Mouse (Mus musculus): ENCODE measurements at regions not wholly inside any gene's neighbourhood (a gene's known extent, or its start where the extent isn't known, plus 50 kb on each side); places are given as distances from the start of the nearest gene placed in this dataset.

DNA sequence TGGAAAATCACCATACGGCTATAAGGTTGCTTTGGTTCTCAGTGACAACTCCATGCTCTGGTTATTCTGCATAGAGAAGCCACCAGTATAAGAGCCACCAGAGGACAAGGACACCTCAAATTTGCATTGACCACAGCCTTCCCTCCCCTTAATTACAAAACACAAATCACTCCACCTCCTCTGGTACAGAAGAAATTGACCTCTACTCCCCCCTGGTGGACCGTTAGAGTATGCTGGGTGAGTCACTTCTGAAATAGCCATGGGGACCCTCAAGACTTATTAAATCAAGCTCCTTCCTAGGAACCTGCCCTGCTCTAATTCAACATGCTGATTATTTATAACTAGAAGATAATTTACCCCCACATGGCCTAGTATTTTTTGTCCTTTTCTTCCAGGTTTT, 139.6 kb upstream of the Smarca2 start:
- Histone ChIP-seq H3K27me3 (ENCODE audit: control insufficient read depth, insufficient read depth, low read length) (no peaks in the 10 kb centered on the region), H3K4me3 (ENCODE audit: low read depth, low read length) (no peak overlapping the region), H3K9me3 (ENCODE audit: control insufficient read depth, low read length) (no peaks in the 10 kb centered on the region), H3K9ac (replicated peaks; ENCODE audit: low read depth, low read length) (no peak overlapping the region), H3K36me3 (ENCODE audit: control insufficient read depth, insufficient read depth, low read length) (no peaks in the 10 kb centered on the region), H3K27ac (ENCODE audit: low read depth, low read length) (no peak overlapping the region), H3K4me2 (ENCODE audit: low read depth, low read length) (no peak overlapping the region), H3K4me1 (ENCODE audit: control insufficient read depth, insufficient read depth, low read length) (0 out of 2 replicates have a peak, but pooled peaks cover 5% of the 10 kb centered on the region)
- WGBS = 44% methylated on average over 2 of the region's 2 CpGs
- peak; percentile 42; the same call in 1 of the 2 replicates for ATAC-seq (ENCODE audit: low read depth)

DNA sequence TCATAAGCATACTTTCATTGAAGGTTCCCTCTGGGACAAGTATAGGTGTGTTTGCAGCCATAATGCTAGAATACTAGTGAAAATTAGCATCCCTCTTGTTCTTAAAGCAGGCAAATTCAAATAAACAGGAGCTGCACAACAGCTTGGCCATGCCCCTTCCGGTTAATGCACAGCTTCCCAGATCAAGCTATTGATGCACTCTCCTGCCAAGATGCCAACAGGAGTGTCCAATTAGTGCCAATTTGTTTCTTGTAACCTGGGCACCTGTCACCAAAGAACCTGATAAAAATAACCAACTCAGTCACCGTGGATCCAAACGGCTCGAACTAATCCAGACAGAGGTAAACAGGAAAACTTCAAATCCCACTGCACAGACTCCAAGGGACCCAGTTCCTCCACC, 138.6 kb upstream of the Smarca2 start:
- no peak for ATAC-seq (ENCODE audit: low read depth)
- WGBS = 90% methylated on average over 4 of the region's 4 CpGs
- no peak overlapping the region for H3K9ac ChIP-seq (replicated peaks; ENCODE audit: low read depth, low read length)
- H3K4me2 ChIP-seq (ENCODE audit: low read depth, low read length) = no peak overlapping the region
- H3K27ac ChIP-seq (ENCODE audit: low read depth, low read length) = no peak overlapping the region
- H3K4me3 ChIP-seq (ENCODE audit: low read depth, low read length) = no peak overlapping the region
- no peaks in the 10 kb centered on the region for H3K9me3 ChIP-seq (ENCODE audit: control insufficient read depth, low read length)
- H3K36me3 ChIP-seq (ENCODE audit: control insufficient read depth, insufficient read depth, low read length) = no peaks in the 10 kb centered on the region
- 0 out of 2 replicates have a peak, but pooled peaks cover 5% of the 10 kb centered on the region for H3K4me1 ChIP-seq (ENCODE audit: control insufficient read depth, insufficient read depth, low read length)
- no peaks in the 10 kb centered on the region for H3K27me3 ChIP-seq (ENCODE audit: control insufficient read depth, insufficient read depth, low read length)

DNA sequence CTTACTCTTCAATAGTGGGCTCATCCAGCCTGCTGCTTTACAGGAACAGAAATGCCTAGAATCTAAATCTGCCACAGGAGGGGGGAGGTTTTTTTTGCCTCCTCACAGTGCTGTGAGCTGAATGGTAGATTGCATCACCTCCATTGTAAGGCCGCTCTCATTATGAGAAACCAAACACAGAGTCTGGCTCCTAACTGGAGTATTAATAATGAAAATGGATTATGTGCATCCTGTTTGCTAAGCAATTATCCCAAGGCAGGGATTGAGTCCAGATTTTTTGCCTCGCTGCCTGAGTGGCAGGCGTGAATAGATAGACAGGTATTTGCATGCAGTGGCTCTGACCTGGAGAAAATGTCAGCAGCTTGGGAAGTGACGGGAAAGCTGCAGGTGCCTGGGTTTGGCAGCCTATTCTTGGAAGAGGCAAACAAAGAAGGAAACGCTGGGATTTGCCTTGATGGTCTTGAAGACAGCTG, 137.6 kb upstream of the Smarca2 start:
- WGBS = 41% methylated on average over 5 of the region's 5 CpGs
- no peak for ATAC-seq (ENCODE audit: low read depth)
- 0 out of 2 replicates have a peak, but pooled peaks cover 5% of the 10 kb centered on the region for H3K4me1 ChIP-seq (ENCODE audit: control insufficient read depth, insufficient read depth, low read length)
- no peaks in the 10 kb centered on the region for H3K27me3 ChIP-seq (ENCODE audit: control insufficient read depth, insufficient read depth, low read length)
- H3K9me3 ChIP-seq (ENCODE audit: control insufficient read depth, low read length) = no peaks in the 10 kb centered on the region
- no peak overlapping the region for H3K4me2 ChIP-seq (ENCODE audit: low read depth, low read length)
- no peak overlapping the region for H3K9ac ChIP-seq (replicated peaks; ENCODE audit: low read depth, low read length)
- H3K27ac ChIP-seq (ENCODE audit: low read depth, low read length) = peak overlapping the region; percentile 31; the same call in 1 of the 2 replicates
- H3K4me3 ChIP-seq (ENCODE audit: low read depth, low read length) = no peak overlapping the region
- H3K36me3 ChIP-seq (ENCODE audit: control insufficient read depth, insufficient read depth, low read length) = no peaks in the 10 kb centered on the region

DNA sequence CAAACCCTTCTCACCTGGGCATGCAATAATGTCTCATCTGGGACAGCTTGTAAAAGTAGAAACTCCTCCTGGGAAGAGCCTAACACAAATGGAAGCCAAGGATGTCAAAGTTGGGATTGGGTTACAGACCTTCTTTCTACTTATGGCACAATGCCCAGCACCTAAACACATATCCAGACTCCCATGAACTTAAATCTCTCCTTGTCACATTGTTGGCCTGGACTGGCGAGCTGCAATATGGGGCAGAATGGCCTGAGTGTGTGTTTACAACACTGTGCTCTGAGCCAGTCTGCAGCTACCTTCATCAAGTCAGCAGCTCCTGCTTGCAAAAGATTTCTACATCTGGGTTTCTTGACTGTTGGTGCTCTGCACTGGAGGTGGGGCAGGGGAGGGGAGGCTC, 132.2 kb upstream of the Smarca2 start:
- H3K27me3 ChIP-seq (ENCODE audit: control insufficient read depth, insufficient read depth, low read length) = no peaks in the 10 kb centered on the region
- no peak overlapping the region for H3K4me3 ChIP-seq (ENCODE audit: low read depth, low read length)
- ATAC-seq (ENCODE audit: low read depth) = no peak
- H3K9me3 ChIP-seq (ENCODE audit: control insufficient read depth, low read length) = no peaks in the 10 kb centered on the region
- WGBS = 70% methylated on average over 1 of the region's 1 CpGs
- H3K4me2 ChIP-seq (ENCODE audit: low read depth, low read length) = no peak overlapping the region
- no peak overlapping the region for H3K27ac ChIP-seq (ENCODE audit: low read depth, low read length)
- no peaks in the 10 kb centered on the region for H3K36me3 ChIP-seq (ENCODE audit: control insufficient read depth, insufficient read depth, low read length)
- no peaks in the 10 kb centered on the region for H3K4me1 ChIP-seq (ENCODE audit: control insufficient read depth, insufficient read depth, low read length)
- H3K9ac ChIP-seq (replicated peaks; ENCODE audit: low read depth, low read length) = no peak overlapping the region

DNA sequence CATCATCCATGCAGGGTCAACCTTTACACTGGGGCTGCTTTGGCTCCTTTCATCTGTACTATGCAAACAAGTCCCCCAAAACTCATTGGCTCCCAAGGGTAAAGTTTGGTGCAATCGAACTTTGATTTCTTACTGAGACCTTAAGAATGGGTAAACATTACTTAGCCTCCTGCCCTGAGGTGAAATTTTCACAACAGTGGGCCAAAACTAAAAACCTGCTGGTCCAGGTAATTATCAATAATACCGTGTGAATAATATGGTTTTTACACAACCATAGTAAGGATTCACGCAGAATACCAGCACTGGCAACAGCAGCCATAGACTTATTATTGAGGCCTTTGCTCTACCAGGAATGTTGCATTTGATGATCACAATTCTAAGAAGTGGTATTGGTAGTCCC, 131.6 kb upstream of the Smarca2 start:
- Histone ChIP-seq H3K4me2 (ENCODE audit: low read depth, low read length) (no peak overlapping the region), H3K4me3 (ENCODE audit: low read depth, low read length) (no peak overlapping the region), H3K27ac (ENCODE audit: low read depth, low read length) (no peak overlapping the region), H3K4me1 (ENCODE audit: control insufficient read depth, insufficient read depth, low read length) (no peaks in the 10 kb centered on the region; the same call in 1 of the 2 replicates), H3K36me3 (ENCODE audit: control insufficient read depth, insufficient read depth, low read length) (no peaks in the 10 kb centered on the region), H3K9me3 (ENCODE audit: control insufficient read depth, low read length) (no peaks in the 10 kb centered on the region), H3K27me3 (ENCODE audit: control insufficient read depth, insufficient read depth, low read length) (no peaks in the 10 kb centered on the region), H3K9ac (replicated peaks; ENCODE audit: low read depth, low read length) (no peak overlapping the region)
- ATAC-seq (ENCODE audit: low read depth) = no peak
- 89% methylated on average over 3 of the region's 3 CpGs for WGBS

DNA sequence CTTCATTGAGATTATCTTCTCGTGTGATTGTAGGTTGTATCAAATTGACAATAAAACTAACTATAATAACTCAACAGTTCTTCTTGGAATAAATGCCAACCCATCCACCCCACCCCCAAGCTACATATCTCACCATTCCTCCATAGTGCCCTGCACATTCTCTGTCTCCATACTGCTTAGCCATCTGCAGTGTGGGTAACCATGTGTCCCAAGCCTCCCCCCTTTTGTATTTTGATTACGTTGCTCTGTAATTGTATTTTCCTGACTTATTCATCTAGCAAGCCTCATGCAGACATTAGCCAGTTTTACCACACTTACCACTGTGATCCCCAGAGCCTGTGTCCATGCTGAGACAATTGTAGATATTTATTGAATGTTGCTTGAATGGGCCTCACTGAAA, 129.7 kb upstream of the Smarca2 start:
- Histone ChIP-seq H3K36me3 (ENCODE audit: control insufficient read depth, insufficient read depth, low read length) (no peaks in the 10 kb centered on the region), H3K9me3 (ENCODE audit: control insufficient read depth, low read length) (no peaks in the 10 kb centered on the region), H3K4me1 (ENCODE audit: control insufficient read depth, insufficient read depth, low read length) (no peaks in the 10 kb centered on the region; the same call in 1 of the 2 replicates), H3K9ac (replicated peaks; ENCODE audit: low read depth, low read length) (no peak overlapping the region), H3K4me3 (ENCODE audit: low read depth, low read length) (no peak overlapping the region), H3K27ac (ENCODE audit: low read depth, low read length) (no peak overlapping the region), H3K27me3 (ENCODE audit: control insufficient read depth, insufficient read depth, low read length) (no peaks in the 10 kb centered on the region), H3K4me2 (ENCODE audit: low read depth, low read length) (no peak overlapping the region)
- ATAC-seq (ENCODE audit: low read depth) = no peak
- 65% methylated on average over 2 of the region's 2 CpGs for WGBS

DNA sequence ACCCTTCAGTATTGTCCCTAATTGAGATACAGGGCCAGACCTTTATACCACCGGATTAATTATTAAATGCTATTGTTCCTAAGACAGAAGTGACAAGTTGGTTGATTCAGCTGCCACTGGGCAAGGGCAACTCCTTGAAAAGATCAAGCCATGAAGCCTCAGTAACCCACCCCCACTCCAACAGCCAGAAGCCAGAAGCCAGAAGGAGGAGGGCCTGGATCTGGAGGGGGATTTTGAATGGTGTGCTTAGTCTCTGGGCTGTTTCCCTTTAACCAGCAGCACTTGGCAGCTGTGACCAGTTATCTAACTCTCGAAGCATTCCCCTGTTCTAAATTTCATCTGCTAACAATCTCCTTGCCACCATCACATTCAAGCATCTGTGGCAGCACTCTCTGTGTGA, 129.1 kb upstream of the Smarca2 start:
- Histone ChIP-seq H3K27me3 (ENCODE audit: control insufficient read depth, insufficient read depth, low read length) (no peaks in the 10 kb centered on the region), H3K9ac (replicated peaks; ENCODE audit: low read depth, low read length) (no peak overlapping the region), H3K4me3 (ENCODE audit: low read depth, low read length) (no peak overlapping the region), H3K27ac (ENCODE audit: low read depth, low read length) (no peak overlapping the region), H3K4me2 (ENCODE audit: low read depth, low read length) (no peak overlapping the region), H3K4me1 (ENCODE audit: control insufficient read depth, insufficient read depth, low read length) (no peaks in the 10 kb centered on the region; the same call in 1 of the 2 replicates), H3K9me3 (ENCODE audit: control insufficient read depth, low read length) (no peaks in the 10 kb centered on the region), H3K36me3 (ENCODE audit: control insufficient read depth, insufficient read depth, low read length) (no peaks in the 10 kb centered on the region)
- no peak for ATAC-seq (ENCODE audit: low read depth)
- WGBS = 71% methylated on average over 2 of the region's 2 CpGs

DNA sequence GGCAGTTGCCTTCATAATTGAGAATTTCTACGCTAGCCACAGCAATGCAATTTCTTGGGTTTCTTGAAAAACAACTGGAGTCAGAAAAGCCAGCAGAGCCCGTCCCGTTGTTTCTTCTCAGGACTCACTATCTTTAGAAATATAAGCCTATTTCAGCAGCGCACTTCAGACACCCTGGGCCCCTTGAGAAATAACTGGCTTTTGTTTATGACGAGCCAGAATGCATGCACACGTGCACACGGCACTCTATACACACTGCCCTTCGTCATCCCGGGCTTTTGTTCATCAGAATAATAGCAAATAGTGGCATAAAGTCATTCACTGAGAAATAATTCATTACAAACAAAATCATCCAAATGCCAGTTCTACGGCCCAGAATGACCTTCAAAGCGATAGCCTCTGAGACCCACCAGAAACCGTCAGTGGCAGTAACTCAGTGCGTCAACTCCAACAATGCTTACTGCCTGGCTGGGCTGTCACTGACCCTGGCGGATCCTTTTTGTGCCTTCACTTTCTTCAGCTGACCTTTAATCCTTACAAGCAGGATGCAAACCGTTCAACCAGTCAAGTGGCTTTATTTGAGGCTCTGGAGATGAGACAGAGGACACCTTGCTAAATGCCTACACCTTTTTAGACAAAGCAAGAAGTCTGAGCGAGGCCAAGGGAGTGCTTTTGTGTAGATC, 126.7 kb upstream of the Smarca2 start:
- peak; percentile 78 for ATAC-seq (ENCODE audit: low read depth)

DNA sequence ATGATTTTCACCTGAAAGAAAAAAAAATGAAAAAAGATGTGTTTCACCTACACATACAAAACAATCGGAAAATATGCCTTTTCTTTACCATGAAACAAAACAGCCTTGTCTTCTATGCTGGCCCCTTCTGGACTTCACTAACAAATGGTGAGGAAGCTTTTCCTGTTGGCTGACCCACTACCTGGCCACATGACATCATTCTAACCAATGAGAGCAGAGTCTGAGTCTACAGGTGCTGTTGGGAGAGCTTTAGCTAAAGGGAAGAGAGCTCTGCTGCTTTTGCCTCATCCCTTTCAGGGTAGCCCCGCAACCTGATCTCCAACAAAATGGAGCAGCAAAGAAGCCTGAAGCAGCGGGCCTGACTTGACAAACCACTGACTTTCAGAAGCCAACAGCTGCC, 120.5 kb upstream of the Smarca2 start:
- H3K9me3 ChIP-seq (ENCODE audit: control insufficient read depth, low read length) = no peaks in the 10 kb centered on the region
- H3K9ac ChIP-seq (replicated peaks; ENCODE audit: low read depth, low read length) = no peak overlapping the region
- no peak overlapping the region for H3K4me2 ChIP-seq (ENCODE audit: low read depth, low read length)
- H3K4me3 ChIP-seq (ENCODE audit: low read depth, low read length) = no peak overlapping the region
- WGBS = 77% methylated on average over 3 of the region's 3 CpGs
- no peaks in the 10 kb centered on the region for H3K27me3 ChIP-seq (ENCODE audit: control insufficient read depth, insufficient read depth, low read length)
- H3K27ac ChIP-seq (ENCODE audit: low read depth, low read length) = no peak overlapping the region
- ATAC-seq (ENCODE audit: low read depth) = no peak
- H3K36me3 ChIP-seq (ENCODE audit: control insufficient read depth, insufficient read depth, low read length) = no peaks in the 10 kb centered on the region
- no peaks in the 10 kb centered on the region for H3K4me1 ChIP-seq (ENCODE audit: control insufficient read depth, insufficient read depth, low read length)

More for the DNA sequence above, 126.7 kb upstream of the Smarca2 start:
- Histone ChIP-seq H3K27me3 (ENCODE audit: control insufficient read depth, insufficient read depth, low read length) (no peaks in the 10 kb centered on the region), H3K4me1 (ENCODE audit: control insufficient read depth, insufficient read depth, low read length) (no peaks in the 10 kb centered on the region; the same call in 1 of the 2 replicates), H3K4me3 (ENCODE audit: low read depth, low read length) (no peak overlapping the region), H3K27ac (ENCODE audit: low read depth, low read length) (no peak overlapping the region), H3K9me3 (ENCODE audit: control insufficient read depth, low read length) (no peaks in the 10 kb centered on the region), H3K36me3 (ENCODE audit: control insufficient read depth, insufficient read depth, low read length) (no peaks in the 10 kb centered on the region), H3K4me2 (ENCODE audit: low read depth, low read length) (peak overlapping the region; percentile 9; the same call in 1 of the 2 replicates), H3K9ac (replicated peaks; ENCODE audit: low read depth, low read length) (no peak overlapping the region)
- 21% methylated on average over 16 of the region's 16 CpGs for WGBS

All from neural tube, embryonic 14.5 days (tissue).